Mouse (Mus musculus) cortical plate, adult 2 months (tissue): ENCODE results near the gene G430095P16Rik.

Experiments
- CTCF ChIP-seq: fragments of 200-500 bp; IDR thresholded peaks from 2 replicates; pipeline ENCODE4 v1.5.1; 2011; ENCODE audit warnings: mild to moderate bottlenecking, control low read depth, low read length; ENCODE audit not compliant: insufficient read depth; ENCODE audit errors: extremely low read depth
- POLR2A ChIP-seq: fragments of 200-500 bp; IDR thresholded peaks from 2 replicates; pipeline ENCODE4 v1.6.1; 2011; ENCODE audit warnings: mild to moderate bottlenecking, low read length, control low read depth; ENCODE audit not compliant: insufficient read depth; ENCODE audit errors: extremely low read depth

- TF ChIP-seq POLR2A (no peak), CTCF (no peak)
These were observed 51.7 kb downstream of the G430095P16Rik start for GRCm38 (mm10) chr8:84774473-84774911.
